9 mouse cellular contexts compared by ENCODE assay signal in genomic region chr4:54837326-54837725, GRCm38 (mm10).
DNase-seq lines count a peak whose midpoint lies in the region; ATAC-seq lines count a peak whose summit lies in the region.
"Had no signal": no experiment of that assay in that cellular context is flagged by ENCODE, and none has a peak within 500 bp of the region (broad histone marks: within the 10 kb centered on the region; RNA-seq: fewer than 3 reads in every experiment).

No protein-coding gene starts in this region.

- 81% methylated on average over 2 of the region's 2 CpGs for WGBS in forebrain, embryonic 12.5 days

- H3K4me1 ChIP-seq in forebrain, embryonic 12.5 days: peaks cover 10% of the 10 kb centered on the region

- DNase-seq in left cerebral cortex, postnatal 14 days (ENCODE audit: low spot score in 2 of 2): peak; percentile 18 to 39
- no peak for DNase-seq in left cerebral cortex, adult 11 months (ENCODE audit: low spot score)
- DNase-seq in cerebellum, postnatal 36 days: peak; percentile 70 to 72
- peak; percentile 77 for DNase-seq in kidney, adult 9 months
- DNase-seq in right cerebral cortex, postnatal 14 days: peak; percentile 20
- DNase-seq in embryo, embryonic 9.5 days (ENCODE audit: extremely low spot score): no peak
- DNase-seq in adrenal gland, adult 8-10 months: no peak

- no peaks in the 10 kb centered on the region for H3K36me3 ChIP-seq in forebrain, embryonic 12.5 days (replicated peaks)
- H3K36me3 ChIP-seq: embryonic facial prominence, embryonic 15.5 days had no signal

- no peak overlapping the region for H3K27ac ChIP-seq in forebrain, embryonic 12.5 days
- H3K27ac ChIP-seq: embryonic facial prominence, embryonic 15.5 days had no signal

- no peak for ATAC-seq in forebrain, embryonic 12.5 days (ENCODE audit: low FRiP score)

- no peak overlapping the region for H3K4me3 ChIP-seq in forebrain, embryonic 12.5 days (replicated peaks)
- H3K4me3 ChIP-seq: embryonic facial prominence, embryonic 15.5 days had no signal

- intact Hi-C loops in left cerebral cortex, postnatal 14 days (cut with DNase I): no loop called here

- no peaks in the 10 kb centered on the region for H3K9me3 ChIP-seq in forebrain, embryonic 12.5 days
- H3K9me3 ChIP-seq: embryonic facial prominence, embryonic 15.5 days had no signal

- H3K4me2 ChIP-seq in forebrain, embryonic 12.5 days: no peak overlapping the region
- H3K4me2 ChIP-seq: embryonic facial prominence, embryonic 15.5 days had no signal

- no peak overlapping the region for H3K9ac ChIP-seq in forebrain, embryonic 12.5 days
- H3K9ac ChIP-seq: embryonic facial prominence, embryonic 15.5 days had no signal

- H3K27me3 ChIP-seq in forebrain, embryonic 12.5 days: no peaks in the 10 kb centered on the region
- H3K27me3 ChIP-seq: embryonic facial prominence, embryonic 15.5 days had no signal

Comparison
In these comparisons a context has a peak if more than half of its experiments do, and no peak if none do; other contexts are left out.
1. DNase-seq: peak in left cerebral cortex, postnatal 14 days (2 of 2), cerebellum, postnatal 36 days (2 of 2), kidney, adult 9 months (single experiment) and right cerebral cortex, postnatal 14 days (single experiment); none in left cerebral cortex, adult 11 months (single experiment), embryo, embryonic 9.5 days (single experiment) and adrenal gland, adult 8-10 months (single experiment).